In genomic region chrX:155208671-155209070, GRCm38 (mm10) we compare ENCODE assay signal across 11 mouse cellular contexts. TPM values are rescaled to one million over a fixed set of nuclear protein-coding genes. Genes with fewer than 3 reads are reported as not detected.
DNase-seq lines count a peak whose midpoint lies in the region; TF ChIP-seq lines count a peak whose summit lies in the region.
"Had no signal": no experiment of that assay in that cellular context is flagged by ENCODE, and none has a peak within 500 bp of the region (broad histone marks: within the 10 kb centered on the region; RNA-seq: fewer than 3 reads in every experiment).

No protein-coding gene starts in this region.

- H3ac ChIP-seq in myocyte (ENCODE audit: control insufficient read depth, insufficient read length), result no peak overlapping the region

- peak; percentile 27 for DNase-seq in gastrocnemius, adult 2 months
- no peak for DNase-seq in gastrocnemius, postnatal 4 days (ENCODE audit: low spot score in 2 of 2)
- peak; percentile 9 for DNase-seq in lung, postnatal 10 days
- no peak for DNase-seq in lung, postnatal 4 days
- peak; percentile 1 for DNase-seq in embryo, embryonic 9.5 days (ENCODE audit: extremely low spot score)
- DNase-seq in frontal cortex, adult 2 months (ENCODE audit: extremely low spot score in 1 of 2, low spot score in 1 of 2), result no peak
- no peak for DNase-seq in cerebellum, postnatal 14 days
- DNase-seq: gastrocnemius, postnatal 25 days; right cerebral cortex, postnatal 14 days had no signal

- H3K27ac ChIP-seq in gastrocnemius, adult 2 months, result no peak overlapping the region
- H3K27ac ChIP-seq: liver, embryonic 12.5 days had no signal

- H3K36me3 ChIP-seq in myocyte (ENCODE audit: control insufficient read depth, insufficient read depth), result peaks cover 3% of the 10 kb centered on the region

- no peak overlapping the region for H3K4me3 ChIP-seq in gastrocnemius, adult 2 months
- no peak overlapping the region for H3K4me3 ChIP-seq in myocyte
- H3K4me3 ChIP-seq: liver, embryonic 12.5 days had no signal

- TF ChIP-seq CTCF in gastrocnemius, adult 2 months (IDR thresholded peaks at IDR 0.05), result no peak

- intact Hi-C loops in gastrocnemius, adult 2 months (cut with DNase I), result no loop called here

- no peaks in the 10 kb centered on the region for H3K27me3 ChIP-seq in myocyte (ENCODE audit: control insufficient read depth, insufficient read depth, insufficient read length)
- H3K27me3 ChIP-seq: liver, embryonic 12.5 days had no signal

- TF ChIP-seq POLR2A in myocyte (IDR thresholded peaks at IDR 0.05; ENCODE audit: insufficient read length, low read depth), result no peak

- H3K79me2 ChIP-seq in myocyte (ENCODE audit: control insufficient read depth, insufficient read depth), result peaks cover 3% of the 10 kb centered on the region

- peak overlapping the region; percentile 2 for H3K4me2 ChIP-seq in myocyte (ENCODE audit: low read depth)
- H3K4me2 ChIP-seq: liver, embryonic 12.5 days had no signal

TF ChIP-seq in myocyte, 11 proteins besides CTCF, POLR2A, EP300 and RAD21:
- TF ChIP-seq MYOG (IDR thresholded peaks at IDR 0.05; ENCODE audit: control insufficient read depth in 1 of 3, insufficient read depth in 1 of 3, insufficient read length in 2 of 3, low read depth in 2 of 3) (no peak), SRF (IDR thresholded peaks at IDR 0.05; ENCODE audit: control insufficient read depth, insufficient read length, low read depth) (no peak), E2F4 (IDR thresholded peaks at IDR 0.05; ENCODE audit: insufficient read depth) (no peak), POLR2AphosphoS2 (IDR thresholded peaks at IDR 0.05; ENCODE audit: insufficient read length, low read depth) (no peak), CEBPB (IDR thresholded peaks at IDR 0.05; ENCODE audit: insufficient read depth, poor library complexity, severe bottlenecking) (no peak), USF1 (IDR thresholded peaks at IDR 0.05; ENCODE audit: low read depth) (no peak), TCF12 (IDR thresholded peaks at IDR 0.05; ENCODE audit: insufficient read depth, poor library complexity, severe bottlenecking) (no peak), TCF3 (IDR thresholded peaks at IDR 0.05; ENCODE audit: insufficient read length, low read depth) (no peak), MYOD1 (IDR thresholded peaks at IDR 0.05; ENCODE audit: control insufficient read depth in 1 of 3, insufficient read length in 2 of 3, low read depth in 2 of 3) (no peak), REST (IDR thresholded peaks at IDR 0.05; ENCODE audit: insufficient read depth, insufficient read length) (no peak), MAX (IDR thresholded peaks at IDR 0.05; ENCODE audit: low read depth) (no peak)
TF ChIP-seq in myocyte: peak in this region for 0.

RNA-seq across cellular contexts. Expression of gene Sat1, which starts 7.6 kb away (rescaled TPM):
- total RNA-seq in gastrocnemius, adult 2 months (2021), result 10 to 100 TPM; 18.4 to 22.1 TPM
- total RNA-seq in gastrocnemius, postnatal 4 days (2021), result 10 to 100 TPM; 25.5 to 39.9 TPM
- 305 TPM for polyA plus RNA-seq in myocyte (2012; fragmentation: generic; extraction: Trizol)
- polyA plus RNA-seq in frontal cortex, adult 2 months (2012; rRNA removed), result 99.6 and 107 TPM in 2 replicates

RNA-seq across cellular contexts. Expression of gene Acot9, which starts 53.6 kb away (rescaled TPM):
- total RNA-seq in gastrocnemius, adult 2 months (2021), result 10 to 100 TPM; 17.1 to 18.4 TPM
- total RNA-seq in gastrocnemius, postnatal 4 days (2021), result 10 to 100 TPM; 36.3 to 36.5 TPM
- 75.9 TPM for polyA plus RNA-seq in myocyte (2012; fragmentation: generic; extraction: Trizol)
- polyA plus RNA-seq in frontal cortex, adult 2 months (2012; rRNA removed), result 12.6 and 15.7 TPM in 2 replicates

Comparison
In these comparisons a context has a peak if more than half of its experiments do, and no peak if none do; other contexts are left out.
1. DNase-seq: peak in gastrocnemius, adult 2 months (single experiment), lung, postnatal 10 days (single experiment) and embryo, embryonic 9.5 days (single experiment); none in gastrocnemius, postnatal 4 days (0 of 2), lung, postnatal 4 days (0 of 2), frontal cortex, adult 2 months (0 of 2) and cerebellum, postnatal 14 days (0 of 2).